Mouse (Mus musculus): ENCODE measurements around the gene Adgrf5.
"Not testable (repeated sequence)": the region's sequence is repeated elsewhere in the genome, so short reads cannot be mapped to it uniquely, and the experiment has no call there.

Gene Adgrf5

DNA sequence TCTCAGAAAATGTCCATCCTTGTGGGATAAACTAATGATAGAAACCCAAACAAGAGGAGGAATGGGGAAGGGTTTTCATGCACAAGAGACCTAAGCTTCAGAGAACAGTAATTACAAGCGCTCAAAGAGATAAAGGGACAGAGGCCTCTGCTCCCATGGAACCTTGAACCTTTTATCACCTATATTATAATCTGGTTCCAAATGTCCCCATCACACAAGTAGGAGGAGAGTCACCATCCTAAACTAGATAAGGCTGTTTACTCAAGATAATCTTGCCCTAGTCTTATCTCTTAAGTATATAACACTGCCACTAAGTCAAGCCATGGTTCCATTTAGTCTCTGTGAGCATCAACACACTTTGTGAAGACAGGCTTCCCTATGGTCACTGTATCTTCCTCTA is 91.0 kb downstream of the Adgrf5 start:
- in situ Hi-C loops (cut with MboI; ENCODE audit: unreplicated experiment in 2 of 2), result no loop called here

- in situ Hi-C loops (cut with MboI; ENCODE audit: unreplicated experiment in 2 of 2), result loop anchor here (5.0 kb wide), 3 partner anchors 191 to 451 kb away; no protein-coding TSS in a partner anchor
Observed at GRCm38 (mm10) chr17:43458598-43458997, 98.3 kb downstream of the Adgrf5 start.

DNA sequence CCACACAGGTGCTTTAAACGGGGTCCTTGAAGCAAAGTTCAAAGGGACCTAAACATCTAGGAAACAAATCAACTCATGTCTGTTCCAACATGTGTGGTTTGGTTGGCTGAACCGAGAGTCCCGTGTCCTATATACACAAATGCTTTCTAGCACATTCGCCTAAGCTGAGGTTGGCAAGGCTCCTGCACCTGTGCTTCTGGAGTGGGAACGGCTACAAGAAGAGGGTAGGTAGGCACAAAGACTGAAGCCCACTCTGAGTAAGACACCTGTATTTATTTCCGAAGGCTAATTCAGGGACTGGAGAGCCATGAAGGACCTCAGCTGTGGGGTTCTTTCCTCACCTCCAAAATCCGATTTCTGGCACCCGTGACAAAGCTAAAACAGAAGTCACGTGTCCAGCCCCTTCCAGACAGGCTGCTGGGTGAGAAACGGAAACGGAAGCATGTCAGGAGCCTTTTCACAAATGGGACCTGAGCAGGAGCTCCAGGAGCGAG is 99.5 kb downstream of the Adgrf5 start:
- in situ Hi-C loops (cut with MboI; ENCODE audit: unreplicated experiment in 2 of 2), result loop anchor here (5.0 kb wide), 3 partner anchors 192 to 452 kb away; no protein-coding TSS in a partner anchor

GRCm38 (mm10) chr17:43460245-43461181 is 100.3 kb downstream of the Adgrf5 start:
- in situ Hi-C loops (cut with MboI; ENCODE audit: unreplicated experiment in 2 of 2), result no loop called here

DNA sequence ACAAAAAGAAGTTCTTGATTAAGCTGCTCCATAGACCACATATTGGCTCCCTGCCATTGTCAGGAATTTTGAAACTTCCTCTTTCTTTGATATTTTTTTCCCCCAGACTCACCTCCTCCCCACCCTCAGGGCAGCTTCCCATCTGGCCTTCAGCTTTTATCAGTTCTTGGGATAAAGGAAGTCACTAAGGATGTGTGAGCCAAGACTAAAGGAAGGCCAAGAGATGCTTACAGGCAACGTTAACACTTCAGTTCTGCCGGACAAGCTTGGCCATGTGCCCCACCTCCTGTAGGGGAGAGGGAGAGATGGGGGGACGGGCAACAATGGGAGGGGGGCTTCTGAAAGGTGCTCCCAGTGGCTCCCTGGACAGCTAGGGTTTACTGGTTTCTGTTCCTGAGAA is 109.8 kb downstream of the Adgrf5 start:
- in situ Hi-C loops (cut with MboI; ENCODE audit: unreplicated experiment in 2 of 2), result no loop called here

DNA sequence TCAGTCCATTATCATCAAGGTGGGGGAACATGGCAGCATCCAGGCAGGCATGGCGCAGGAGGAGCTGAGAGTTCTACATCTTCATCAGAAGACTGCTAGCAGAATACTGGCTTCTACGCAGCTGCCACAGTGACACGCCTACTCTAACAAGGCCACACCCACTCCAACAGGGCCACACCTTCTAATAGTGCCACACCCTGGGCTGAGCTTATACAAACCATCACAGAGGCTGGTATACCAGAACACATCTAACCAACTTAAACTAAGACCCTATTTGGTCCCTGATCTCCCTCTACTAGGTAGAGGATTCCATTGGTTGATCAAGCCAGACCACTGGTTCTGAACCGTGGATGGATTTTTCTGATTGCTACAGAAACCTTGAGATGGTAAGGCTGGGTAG is 112.3 kb downstream of the Adgrf5 start:
- in situ Hi-C loops (cut with MboI; ENCODE audit: unreplicated experiment in 2 of 2), result no loop called here

GRCm38 (mm10) chr17:43474775-43475174 is 114.5 kb downstream of the Adgrf5 start:
- in situ Hi-C loops (cut with MboI; ENCODE audit: unreplicated experiment in 2 of 2), result no loop called here

DNA sequence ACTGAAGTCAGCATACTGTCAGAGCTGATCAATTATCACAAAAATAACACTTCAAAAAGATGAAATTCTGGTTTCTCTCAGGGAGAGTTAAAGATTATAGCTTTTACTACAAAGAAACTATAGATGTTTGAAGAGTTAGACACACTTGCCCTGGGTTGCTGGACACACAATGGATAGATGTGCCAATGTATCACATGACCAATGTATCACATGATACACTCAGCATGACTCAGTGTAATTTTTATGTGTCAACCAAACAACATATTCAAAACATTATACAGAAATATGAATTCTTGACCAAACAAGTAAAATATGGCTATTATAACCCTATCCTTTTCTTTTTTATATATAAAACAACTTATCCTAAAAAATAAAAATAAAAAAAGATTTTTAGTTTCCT is 117.4 kb downstream of the Adgrf5 start:
- in situ Hi-C loops (cut with MboI; ENCODE audit: unreplicated experiment in 2 of 2), result no loop called here

DNA sequence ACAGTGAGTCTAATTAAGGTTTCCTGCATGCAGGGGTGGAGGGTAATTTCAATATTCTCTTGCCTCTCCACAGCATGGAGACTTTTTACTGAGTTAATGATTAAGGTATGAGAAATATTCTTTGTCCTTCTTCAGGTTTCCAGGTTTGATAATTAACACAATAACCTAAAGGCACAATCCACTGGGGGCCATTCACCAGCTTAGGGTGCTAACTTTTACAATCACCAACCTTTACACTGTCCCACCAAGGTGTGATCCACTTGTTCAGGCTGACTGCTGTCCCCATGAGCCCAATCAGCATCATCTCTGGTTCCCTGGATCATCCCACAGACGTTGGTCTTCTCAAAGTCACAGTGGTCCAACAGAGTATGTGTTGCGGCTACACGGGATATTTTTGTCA is 125.7 kb downstream of the Adgrf5 start:
- in situ Hi-C loops (cut with MboI; ENCODE audit: unreplicated experiment in 2 of 2), result no loop called here

DNA sequence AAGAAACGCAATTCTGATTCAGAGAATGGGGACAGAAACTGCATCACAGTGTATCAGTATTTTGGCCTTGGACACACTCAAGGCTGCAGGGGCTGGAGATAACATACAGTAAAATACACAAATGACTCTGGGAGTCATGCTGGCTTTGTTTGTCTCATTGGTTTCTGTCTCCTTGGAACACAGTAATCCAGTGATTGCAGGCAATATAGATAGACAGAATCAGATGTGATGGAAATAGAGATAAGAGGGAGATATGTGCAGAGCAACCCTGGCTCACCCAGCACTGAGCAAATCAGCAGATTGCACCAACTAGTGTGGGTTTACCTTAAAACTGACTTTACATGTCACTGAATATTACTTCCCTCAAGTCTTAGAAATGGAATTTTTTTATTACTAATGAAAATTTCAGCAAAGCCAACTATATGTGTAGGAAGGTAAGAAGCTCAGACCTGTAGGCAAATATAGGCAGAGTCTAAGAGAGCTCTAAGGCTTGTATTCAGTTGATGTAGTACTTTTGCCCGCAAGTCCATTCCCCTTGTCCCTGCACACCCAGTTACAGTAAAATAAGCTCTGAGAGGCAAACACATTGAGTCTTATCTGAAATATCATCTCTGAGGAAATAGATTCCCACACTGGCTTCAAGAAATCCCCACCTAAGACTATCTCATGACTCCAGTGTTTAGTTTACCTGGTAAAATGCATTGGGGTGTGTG is 128.3 kb downstream of the Adgrf5 start:
- in situ Hi-C loops (cut with MboI; ENCODE audit: unreplicated experiment in 2 of 2), result no loop called here

GRCm38 (mm10) chr17:43490371-43490770 is 130.1 kb downstream of the Adgrf5 start:
- in situ Hi-C loops (cut with MboI; ENCODE audit: unreplicated experiment in 2 of 2), result not testable (repeated sequence)

DNA sequence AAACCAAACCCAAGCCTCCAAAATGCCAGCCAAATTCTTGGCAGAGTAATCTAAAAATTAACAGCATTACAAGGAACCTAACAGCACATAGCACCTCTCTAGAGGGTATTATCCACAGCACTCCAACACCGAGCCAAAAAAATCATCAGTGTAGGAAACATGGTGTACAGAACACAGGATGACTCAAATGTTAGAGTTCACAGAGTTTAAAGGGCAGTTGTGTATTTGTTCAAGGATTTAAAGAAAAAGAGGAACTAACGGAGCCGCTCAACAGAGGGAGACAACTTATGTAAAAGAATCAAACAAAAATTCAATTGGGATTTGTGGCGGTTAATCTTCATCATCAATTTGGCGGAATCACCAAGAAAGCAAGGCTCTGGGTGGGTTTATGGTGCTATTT is 135.3 kb downstream of the Adgrf5 start:
- in situ Hi-C loops (cut with MboI; ENCODE audit: unreplicated experiment in 2 of 2), result no loop called here

- in situ Hi-C loops (cut with MboI; ENCODE audit: unreplicated experiment in 2 of 2), result no loop called here
Observed at GRCm38 (mm10) chr17:43497521-43497920, 137.3 kb downstream of the Adgrf5 start.

DNA sequence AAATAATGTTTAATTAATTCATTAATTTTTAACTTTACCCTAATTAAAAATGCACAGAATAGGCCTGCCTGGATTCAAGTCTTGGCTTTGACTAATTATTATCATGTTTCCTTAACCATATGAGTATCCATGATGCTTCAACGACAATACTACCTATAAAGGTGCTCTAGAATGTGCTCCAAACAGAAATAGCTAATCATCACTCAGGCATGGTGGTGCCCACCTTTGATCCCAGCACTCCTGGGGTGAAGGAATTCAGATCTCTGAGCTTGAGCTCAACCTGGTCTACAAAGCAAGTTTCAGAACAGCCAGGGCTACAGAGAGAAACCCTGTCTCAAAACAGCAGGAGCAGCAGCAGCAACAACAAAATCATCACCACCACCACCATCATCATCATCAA is 140.3 kb downstream of the Adgrf5 start:
- in situ Hi-C loops (cut with MboI; ENCODE audit: unreplicated experiment in 2 of 2), result no loop called here

- in situ Hi-C loops (cut with MboI; ENCODE audit: unreplicated experiment in 2 of 2), result no loop called here
Observed at GRCm38 (mm10) chr17:43501223-43501622, 141.0 kb downstream of the Adgrf5 start.

GRCm38 (mm10) chr17:43501631-43502030 is 141.4 kb downstream of the Adgrf5 start:
- in situ Hi-C loops (cut with MboI; ENCODE audit: unreplicated experiment in 2 of 2), result no loop called here

- in situ Hi-C loops (cut with MboI; ENCODE audit: unreplicated experiment in 2 of 2), result no loop called here
Observed at GRCm38 (mm10) chr17:43502592-43502991, 142.3 kb downstream of the Adgrf5 start, which contains the start of gene Mep1a. Gene Mep1a (minus strand): TSS chr17:43502812.

DNA sequence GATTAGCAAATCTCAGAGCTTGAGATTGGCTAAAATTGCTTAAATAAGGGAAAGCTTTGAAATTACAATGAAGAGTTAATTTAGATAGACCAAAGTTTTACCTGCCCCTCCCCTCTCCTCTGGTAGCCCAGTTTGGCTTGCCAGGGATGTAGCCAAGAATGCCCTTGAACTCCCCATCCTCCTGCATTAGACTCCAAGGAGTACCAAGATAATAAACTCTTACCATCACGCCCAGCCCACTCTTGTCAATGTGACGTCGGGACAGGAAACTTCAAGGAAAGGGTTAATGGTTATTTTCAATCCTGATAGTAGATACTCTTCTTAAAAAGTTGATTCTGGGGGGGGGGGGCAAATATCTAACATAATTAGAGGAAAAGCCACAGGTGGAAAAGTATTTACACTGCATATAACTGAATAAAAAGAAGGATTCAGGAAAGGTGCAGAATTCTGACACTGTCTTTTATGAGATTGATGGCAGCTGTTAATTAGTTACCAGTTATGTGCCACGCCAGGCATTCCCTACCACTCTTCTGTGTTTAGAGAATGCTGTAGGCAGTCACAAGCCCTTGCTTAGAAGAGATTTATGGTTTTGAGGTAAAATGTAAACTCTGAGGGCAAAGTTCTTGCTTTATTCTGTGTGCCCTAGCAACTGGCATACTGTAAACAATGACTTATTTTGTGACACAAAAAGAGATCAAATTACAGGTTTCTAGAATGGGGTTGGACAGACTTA is 143.8 kb downstream of the Adgrf5 start:
- in situ Hi-C loops (cut with MboI; ENCODE audit: unreplicated experiment in 2 of 2), result no loop called here

- in situ Hi-C loops (cut with MboI; ENCODE audit: unreplicated experiment in 2 of 2), result no loop called here
Observed at GRCm38 (mm10) chr17:43504594-43504934, 144.3 kb downstream of the Adgrf5 start.

All from v-Abl transformed pro-B cells (cell line).